Mouse (Mus musculus) adrenal gland, postnatal 14 days (tissue): Measurements from ENCODE around the gene Olfr1497. TPM values are rescaled to one million over a fixed set of nuclear protein-coding genes. Genes with fewer than 3 reads are reported as not detected.
"Not testable (repeated sequence)": the region's sequence is repeated elsewhere in the genome, so short reads cannot be mapped to it uniquely, and the experiment has no call there.

Experiments used
- DNase-seq: peaks from one replicate; pipeline ENCODE4 v3.0.0; 2021; ENCODE audit warnings: mixed read lengths
- long read RNA-seq, 2 experiments: library from polyadenylated mRNA; stranded (forward); transcript quantifications; one replicate each; pipeline ENCODE4 v2.0.0; 2021
- total RNA-seq: library from RNA; stranded (reverse); gene quantifications from 2 replicates; pipeline ENCODE4 v1.2.3, GENCODE M21; 2021

The Olfr1497 gene
- not detected in 2 replicates for total RNA-seq
- long read RNA-seq, experiment 1: 0 reads
- long read RNA-seq, experiment 2: 0 reads

GRCm38 (mm10) chr19:13798102-13798501 is at the start of gene Olfr1497:
Gene Olfr1497 (minus strand): TSS chr19:13798202.
- DNase-seq: no peak

GRCm38 (mm10) chr19:13830388-13830787 is 32.4 kb upstream of the Olfr1497 start, which contains the start of gene Olfr1500:
Gene Olfr1500 (minus strand): TSS chr19:13830488.
- no peak for DNase-seq

DNA sequence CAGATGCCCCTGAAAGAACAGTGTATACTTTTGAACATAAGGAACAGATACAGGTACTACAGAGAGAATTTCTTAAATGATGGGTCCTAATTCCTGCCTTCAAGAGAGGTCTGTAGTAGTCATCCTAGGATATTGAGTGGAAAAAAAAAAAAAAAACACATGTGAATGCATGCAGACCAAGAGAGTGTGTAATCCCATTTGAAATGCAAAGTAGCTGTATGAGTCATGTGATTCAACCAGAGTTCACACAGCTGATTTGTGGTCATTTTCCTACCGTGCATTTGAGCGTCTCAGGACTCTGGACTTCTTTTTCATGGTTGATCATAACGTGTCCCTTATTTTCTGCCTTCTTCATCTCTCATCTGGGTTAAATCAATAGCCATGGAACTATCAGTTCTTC is 30.4 kb upstream of the Olfr1497 start:
- DNase-seq: no peak

DNA sequence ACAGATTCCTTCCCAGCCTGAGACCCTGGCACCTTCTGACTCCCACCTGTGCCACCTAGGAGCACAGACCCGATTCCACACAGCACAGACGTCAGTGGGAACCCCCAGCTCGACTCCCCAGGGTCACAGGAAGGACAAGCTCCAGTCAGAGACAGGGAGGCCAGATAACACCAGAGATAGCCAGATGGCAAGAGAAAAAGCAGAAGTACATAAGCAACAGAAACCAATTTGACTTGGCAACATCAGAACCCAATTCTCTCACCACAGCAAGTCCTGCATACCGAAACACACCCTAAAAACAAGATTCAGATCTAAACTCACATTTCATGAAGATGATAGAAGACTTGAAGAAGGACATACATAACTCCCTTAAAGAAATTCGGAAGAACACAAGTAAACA is 22.8 kb upstream of the Olfr1497 start:
- DNase-seq: no peak

DNA sequence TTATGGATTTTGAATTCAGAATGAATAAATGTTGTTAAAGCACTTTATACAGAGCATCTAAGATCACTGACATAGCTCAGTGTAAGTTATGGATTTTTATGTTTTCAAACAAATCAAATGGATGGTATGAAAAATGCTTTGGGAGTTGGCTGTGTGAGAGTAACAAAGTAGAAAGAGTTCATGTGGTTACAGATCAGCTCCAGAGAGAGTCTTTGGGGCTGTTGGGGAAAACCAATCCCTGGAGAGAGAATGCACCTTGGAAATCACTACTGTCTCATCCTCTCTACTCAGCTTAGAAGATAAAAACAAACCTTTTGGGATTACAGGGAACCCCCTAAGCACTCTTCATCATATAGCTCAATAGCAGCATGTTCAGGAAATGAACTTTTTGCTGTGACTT is 21.3 kb upstream of the Olfr1497 start, which contains the start of gene Olfr1499:
TSS of gene Olfr1499 (minus strand) at position 101 of the 400 bp plus-strand sequence.
- no peak for DNase-seq

DNA sequence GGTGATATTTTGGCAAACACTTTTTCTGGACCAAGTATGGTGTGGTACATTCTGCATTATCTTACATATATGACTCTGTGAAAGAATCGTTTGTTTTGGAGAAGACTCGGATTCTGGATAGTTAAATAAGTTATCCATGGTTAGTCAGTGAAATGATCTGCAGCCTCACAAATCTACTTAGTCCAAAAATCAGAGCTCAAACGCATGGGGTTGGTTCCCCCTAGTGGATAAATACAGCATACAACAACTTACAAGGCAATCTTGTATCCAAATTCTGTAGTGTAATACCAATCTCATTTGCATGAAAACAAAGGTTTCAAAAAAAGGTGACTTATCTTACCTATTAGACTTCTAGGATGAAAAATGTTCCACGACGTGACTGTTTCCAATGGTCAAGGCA is 20.8 kb upstream of the Olfr1497 start:
- DNase-seq: no peak

GRCm38 (mm10) chr19:13812823-13813222 is 14.8 kb upstream of the Olfr1497 start:
- peak; percentile 4 for DNase-seq

GRCm38 (mm10) chr19:13805486-13805885 is 7.5 kb upstream of the Olfr1497 start:
- DNase-seq: not testable (repeated sequence)

DNA sequence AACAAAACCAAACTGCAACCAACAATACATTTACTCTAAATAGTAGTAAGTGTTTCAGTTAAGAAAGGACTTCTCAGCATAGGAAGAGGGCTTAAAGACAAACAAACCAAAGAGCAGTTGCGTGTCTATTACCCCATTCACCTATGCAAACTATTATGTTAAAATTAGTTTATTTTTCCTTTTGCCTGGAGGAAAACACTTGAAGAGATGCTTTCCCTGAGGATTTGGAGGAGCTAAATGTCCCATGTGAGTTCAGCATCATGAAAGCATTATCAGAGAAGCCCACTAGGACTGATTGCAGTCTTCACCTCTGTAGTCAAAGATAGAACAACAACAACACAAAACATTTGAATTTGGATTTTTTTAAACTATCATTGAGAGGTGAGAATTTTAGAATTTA is 20.4 kb downstream of the Olfr1497 start, which contains the start of gene Olfr1496:
TSS of gene Olfr1496 (plus strand) at position 301 of the 400 bp plus-strand sequence.
- no peak for DNase-seq

DNA sequence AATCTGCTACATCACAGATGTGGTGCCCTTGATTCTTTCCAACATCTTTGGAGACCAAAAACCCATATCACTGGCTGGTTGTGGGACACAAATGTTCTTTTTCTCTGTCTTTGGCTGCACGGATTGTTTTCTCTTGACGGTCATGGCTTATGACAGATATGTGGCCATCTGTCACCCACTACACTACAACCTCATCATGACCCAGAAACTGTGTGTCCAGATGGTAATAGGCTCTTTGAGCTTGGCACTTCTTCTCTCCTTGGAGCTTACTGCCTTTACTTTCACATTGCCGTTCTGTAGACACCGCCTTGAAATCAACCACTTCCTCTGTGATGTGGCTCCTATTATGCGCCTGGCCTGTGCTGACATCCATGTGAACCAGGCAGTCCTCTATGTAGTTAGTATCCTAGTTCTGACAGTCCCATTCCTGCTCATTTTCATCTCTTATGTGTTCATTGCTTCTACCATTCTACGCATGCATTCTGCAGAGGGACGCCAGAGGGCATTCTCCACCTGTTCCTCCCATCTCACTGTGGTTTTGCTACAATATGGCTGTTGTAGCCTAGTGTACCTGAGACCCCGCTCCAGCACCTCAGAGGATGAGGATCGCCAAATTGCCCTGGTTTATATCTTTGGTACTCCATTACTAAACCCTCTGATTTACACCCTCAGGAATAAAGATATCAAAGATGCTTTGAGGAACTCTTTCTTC is 29.3 kb downstream of the Olfr1497 start:
- DNase-seq: no peak

- DNase-seq: no peak
Observed at GRCm38 (mm10) chr19:13764306-13764705, 33.7 kb downstream of the Olfr1497 start, which contains the start of gene Olfr1495. Gene Olfr1495 (plus strand): TSS chr19:13764606.

- DNase-seq: no peak
Observed at GRCm38 (mm10) chr19:13749366-13749765, 48.6 kb downstream of the Olfr1497 start.

Other genes with a start within 250 kb of the Olfr1497 start
- gene Olfr1484, start 214.7 kb downstream of the Olfr1497 start, total RNA-seq: not detected in 2 replicates
- not detected in 2 replicates for gene Olfr1487, start 180.8 kb downstream of the Olfr1497 start, total RNA-seq
- not detected in 2 replicates for gene Olfr1489, start 166.6 kb downstream of the Olfr1497 start, total RNA-seq
- not detected in 2 replicates for gene Olfr1490, start 147.1 kb downstream of the Olfr1497 start, total RNA-seq
- not detected in 2 replicates for gene Olfr1491, start 100.9 kb downstream of the Olfr1497 start, total RNA-seq
- gene Olfr1493-ps1, start 74.9 kb downstream of the Olfr1497 start, total RNA-seq: not detected in 2 replicates
- not detected in 2 replicates for gene Olfr1494, start 58.5 kb downstream of the Olfr1497 start, total RNA-seq
- gene Olfr1495, start 33.6 kb downstream of the Olfr1497 start, total RNA-seq: not detected in 2 replicates
- gene Olfr1496, start 20.3 kb downstream of the Olfr1497 start, total RNA-seq: not detected in 2 replicates
- not detected in 2 replicates for gene Olfr1499, start 21.2 kb upstream of the Olfr1497 start, total RNA-seq
- not detected in 2 replicates for gene Olfr1500, start 32.3 kb upstream of the Olfr1497 start, total RNA-seq
- gene Olfr1501, start 52.5 kb upstream of the Olfr1497 start, total RNA-seq: not detected in 2 replicates
- gene Olfr1502, start 63.6 kb upstream of the Olfr1497 start, total RNA-seq: not detected in 2 replicates
- not detected in 2 replicates for gene Olfr1504, start 99.7 kb upstream of the Olfr1497 start, total RNA-seq
- gene Olfr1505, start 115.3 kb upstream of the Olfr1497 start, total RNA-seq: not detected in 2 replicates